Mouse (Mus musculus) urinary bladder, postnatal 25 days (tissue): ENCODE data around the gene Wap.

ENCODE experiments used
- DNase-seq: peaks from one replicate; pipeline ENCODE4 v3.0.0; 2022; ENCODE audit warnings: low spot score

The Wap gene

DNA sequence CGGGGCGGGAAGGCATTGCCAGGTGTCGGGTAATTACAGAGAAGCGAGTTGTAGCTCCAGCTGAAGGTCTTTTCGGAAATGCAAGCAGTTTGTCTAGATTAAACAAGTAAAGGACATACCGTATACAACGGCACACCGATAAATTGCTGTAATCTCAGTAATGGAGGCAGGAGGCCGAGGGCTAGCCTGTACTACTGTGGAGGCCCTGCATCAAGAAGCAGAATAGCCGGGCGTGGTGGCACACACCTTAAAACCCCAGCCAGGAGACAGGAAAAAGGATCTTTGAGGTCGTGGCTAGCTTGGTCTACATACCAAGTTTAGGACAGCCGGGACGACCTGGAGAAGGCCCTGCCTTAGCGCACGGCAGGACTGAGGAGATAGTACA is 12.1 kb downstream of the Wap start:
- DNase-seq: no peak

DNA sequence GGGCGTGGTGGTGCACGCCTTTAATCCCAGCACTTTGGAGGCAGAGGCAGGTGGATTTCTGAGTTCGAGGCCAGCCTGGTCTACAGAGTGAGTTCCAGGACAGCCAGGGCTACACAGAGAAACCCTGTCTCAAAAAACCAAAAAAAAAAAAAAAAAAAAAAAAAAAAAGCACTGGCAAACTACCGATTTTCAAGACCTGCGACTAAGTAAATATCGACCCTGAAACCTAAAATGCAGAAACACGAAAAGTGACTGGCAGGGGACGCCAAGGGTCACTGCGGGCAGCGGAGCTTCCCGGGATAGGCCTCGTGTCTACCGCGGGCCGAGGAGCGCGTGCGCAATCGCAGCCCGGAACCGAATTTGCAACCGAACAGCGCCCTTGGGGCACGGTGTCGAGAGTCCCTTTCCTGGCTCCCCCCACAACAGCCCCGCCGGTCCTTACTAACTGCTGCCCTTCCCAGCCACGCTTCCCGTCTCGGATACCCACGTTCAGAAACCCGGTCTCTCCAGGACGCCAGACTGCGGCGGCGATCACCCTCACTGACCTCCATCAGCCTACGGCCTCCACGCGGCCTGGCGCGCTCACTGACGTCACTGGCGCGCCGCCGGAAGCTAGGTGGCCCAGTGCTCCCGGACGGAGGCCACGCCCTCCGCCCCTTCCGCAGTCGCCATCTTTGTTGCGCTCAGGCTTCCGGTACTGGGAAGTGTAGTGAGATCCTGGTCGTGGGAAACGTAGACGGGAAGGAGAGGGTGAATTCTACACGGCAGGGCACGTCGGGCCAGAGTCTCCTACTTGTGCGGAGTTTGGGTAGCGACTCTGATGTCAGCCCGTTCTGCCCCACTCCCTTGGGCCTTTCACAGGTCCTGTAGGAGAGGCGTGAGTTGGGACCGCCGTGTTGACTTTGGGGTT is 12.7 kb downstream of the Wap start, which contains the start of gene Tbrg4:
TSS of gene Tbrg4 (minus strand) at position 590 of the 910 bp plus-strand sequence.
- DNase-seq: peak; percentile 88

DNA sequence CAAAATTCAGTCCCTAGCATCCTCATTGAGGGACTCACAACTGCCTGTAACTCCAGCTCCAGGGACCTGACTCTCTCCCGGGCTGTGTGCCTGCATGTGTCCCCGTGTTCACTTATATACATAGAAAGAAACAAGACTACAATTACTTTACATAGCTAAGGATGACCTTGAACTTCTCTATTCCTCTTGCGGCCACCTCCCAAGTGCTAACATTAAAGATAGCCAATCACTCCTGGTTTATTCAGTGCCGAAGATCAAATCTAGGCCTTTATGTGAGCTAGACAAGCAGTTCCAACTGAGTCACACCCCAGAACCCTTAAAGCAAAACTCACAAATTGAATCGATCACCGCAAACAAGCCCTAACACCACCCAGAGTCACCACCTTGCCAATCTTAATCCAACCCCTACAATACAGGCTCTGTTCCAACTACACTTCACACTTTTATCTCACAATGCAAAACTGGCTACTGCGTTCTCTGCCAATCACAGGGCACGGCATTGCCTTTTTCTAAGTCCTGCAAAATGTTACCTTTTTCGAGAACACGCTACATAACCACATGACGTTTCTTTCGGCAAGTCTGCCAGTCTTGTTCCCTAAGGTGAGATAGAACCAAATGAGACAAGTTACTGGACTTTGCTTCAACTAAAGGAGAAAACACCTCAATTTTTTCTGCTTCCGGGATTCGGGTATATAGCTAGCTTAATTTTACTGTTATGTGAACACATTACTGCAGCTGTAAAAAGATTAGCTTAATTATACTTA is 13.6 kb downstream of the Wap start:
- DNase-seq: no peak

DNA sequence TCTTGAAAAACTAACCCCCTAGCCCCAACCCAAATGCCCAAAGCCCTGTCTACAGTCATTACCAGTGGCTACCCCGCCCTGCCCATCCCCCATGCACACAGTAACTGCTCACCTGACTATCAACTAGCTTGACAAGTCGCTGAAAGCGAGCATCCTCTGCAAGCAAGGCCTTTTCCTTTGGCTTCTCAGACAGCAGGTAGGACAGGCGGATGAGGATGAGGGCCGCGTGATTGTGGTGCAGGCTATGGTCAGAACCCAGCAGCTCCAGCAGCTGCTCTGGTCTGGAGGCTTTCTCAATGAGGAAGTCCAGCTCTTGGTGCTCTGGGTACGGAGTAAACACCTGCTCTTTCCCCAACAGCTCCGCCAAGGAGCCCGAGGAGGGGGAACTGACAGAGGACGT is 14.7 kb downstream of the Wap start:
- DNase-seq: no peak

DNA sequence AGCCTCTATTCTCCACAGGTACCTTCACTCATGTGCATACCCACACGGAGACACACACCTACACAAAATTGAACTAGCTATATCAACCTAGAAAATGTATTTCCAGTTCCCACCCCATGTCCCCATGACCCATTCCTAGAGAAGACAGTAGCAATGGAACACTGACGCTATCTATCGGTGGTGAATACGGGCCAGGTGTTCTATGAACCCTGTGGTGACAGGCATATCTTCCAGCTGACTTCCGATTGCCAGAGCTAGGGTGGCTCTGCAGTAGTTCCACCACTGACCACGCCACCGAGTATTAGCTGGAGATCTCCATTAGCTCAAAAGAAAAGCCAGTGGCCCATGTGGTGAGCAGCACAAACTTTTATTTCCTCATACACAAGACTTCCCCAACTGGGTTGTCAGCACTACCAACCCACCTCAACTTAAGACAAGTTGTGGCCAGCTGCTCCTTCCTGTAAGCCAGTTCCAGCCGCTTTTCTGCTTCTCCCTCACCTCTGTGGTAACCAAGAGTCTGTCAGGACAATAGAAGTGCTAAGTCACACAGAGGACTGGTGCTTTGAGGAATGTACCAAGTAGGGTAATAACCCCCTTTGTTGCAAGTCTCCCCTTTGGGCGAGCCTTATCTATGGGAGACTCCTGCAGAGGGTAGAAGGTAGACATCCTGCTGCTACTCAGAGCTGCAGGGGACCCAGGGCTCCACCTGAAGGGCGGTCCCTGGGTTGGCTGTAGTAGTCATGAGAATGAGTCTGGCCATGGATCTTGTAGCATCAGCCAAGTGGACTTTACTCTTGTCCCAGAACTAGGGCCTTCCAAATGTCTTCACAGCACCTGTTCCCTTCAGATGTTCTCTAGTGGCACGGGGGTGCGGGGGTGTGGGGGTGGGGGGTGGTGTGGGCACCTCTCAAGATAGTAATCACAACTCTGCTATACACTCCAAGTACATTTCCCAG is 22.9 kb downstream of the Wap start:
- no peak for DNase-seq

DNA sequence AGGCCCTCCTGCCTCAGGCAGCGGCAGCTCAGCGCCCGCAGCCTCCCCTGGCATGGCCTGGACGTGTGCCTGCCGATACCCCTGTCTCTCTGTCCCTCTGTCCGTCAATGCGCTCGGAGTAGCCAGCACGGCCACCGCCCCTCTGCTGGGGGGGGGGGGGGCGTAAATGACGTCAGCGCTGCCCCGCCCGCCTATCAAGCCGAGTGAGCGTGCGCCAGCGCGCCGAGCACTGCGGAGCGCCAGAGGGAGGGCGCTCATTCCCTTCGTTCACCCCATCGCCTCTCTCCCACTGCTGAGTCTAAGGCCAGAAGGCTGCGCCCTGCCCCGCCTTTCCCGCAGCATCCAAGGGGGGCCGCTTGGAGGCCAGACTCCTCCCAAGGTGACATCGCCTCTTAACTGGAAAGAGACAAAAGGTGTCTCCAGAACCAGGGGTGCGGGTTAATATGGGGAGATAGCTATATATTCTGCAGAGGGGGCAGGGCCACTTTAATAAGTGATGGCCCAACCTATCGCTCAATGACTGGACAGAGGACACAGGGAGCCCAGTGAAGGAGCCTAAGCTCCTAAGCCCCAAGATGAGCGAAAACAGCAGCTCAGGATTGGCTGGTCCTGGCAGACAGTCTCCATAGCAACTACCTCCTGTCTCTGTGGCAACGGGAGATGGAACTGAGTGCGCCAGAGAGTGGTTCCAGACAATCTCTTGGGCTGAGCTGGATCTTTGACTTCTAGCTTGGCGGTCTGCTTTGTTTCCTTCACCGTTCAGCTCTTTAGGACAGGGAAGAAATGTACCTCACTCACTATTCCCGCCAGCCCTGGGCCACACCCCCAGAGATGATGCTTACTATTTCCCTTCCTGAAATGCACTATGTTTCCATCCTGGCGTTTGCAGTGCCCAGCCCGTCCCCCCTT is 32.7 kb downstream of the Wap start, which contains the start of gene Nacad:
TSS of gene Nacad (minus strand) at position 563 of the 909 bp plus-strand sequence.
- DNase-seq: no peak

DNA sequence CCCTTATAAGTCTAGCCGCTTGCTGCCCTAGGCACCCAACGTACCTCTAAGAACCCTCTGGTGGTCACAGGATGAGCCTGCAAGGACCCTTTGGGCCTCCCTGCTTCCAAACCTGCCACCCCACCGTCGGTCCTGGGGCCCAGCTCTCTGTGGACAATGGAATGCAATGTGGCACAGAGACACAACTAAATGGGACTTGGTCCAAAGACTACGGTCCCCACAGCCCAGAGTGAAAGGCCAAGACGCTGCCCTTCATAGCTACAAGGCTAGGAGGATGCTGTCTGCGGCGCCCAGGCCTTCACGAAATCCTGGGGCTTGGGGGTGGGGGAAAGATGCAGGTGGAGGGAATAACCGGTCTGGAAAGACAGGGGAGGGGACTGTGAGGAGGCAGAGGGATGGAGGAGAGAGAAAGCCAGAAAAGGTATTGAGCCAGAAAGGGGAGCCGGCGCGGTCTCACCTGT is 33.4 kb downstream of the Wap start:
- DNase-seq: no peak

DNA sequence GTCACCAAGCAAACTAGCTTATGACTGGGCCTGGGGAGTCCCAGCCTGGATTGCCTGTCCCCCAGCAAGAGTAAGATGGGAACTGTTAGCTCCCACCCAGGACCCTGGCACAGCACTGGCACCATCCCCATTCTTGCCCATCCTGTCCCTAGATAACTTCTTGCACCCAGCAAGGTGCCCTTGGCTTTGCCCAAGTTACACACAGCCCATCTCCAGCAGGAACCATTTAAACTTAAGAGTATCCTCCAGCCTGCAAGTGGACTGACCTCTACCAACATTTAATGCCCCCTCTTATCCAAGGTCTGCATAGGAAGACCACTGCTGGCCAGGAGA is 33.9 kb downstream of the Wap start:
- no peak for DNase-seq

DNA sequence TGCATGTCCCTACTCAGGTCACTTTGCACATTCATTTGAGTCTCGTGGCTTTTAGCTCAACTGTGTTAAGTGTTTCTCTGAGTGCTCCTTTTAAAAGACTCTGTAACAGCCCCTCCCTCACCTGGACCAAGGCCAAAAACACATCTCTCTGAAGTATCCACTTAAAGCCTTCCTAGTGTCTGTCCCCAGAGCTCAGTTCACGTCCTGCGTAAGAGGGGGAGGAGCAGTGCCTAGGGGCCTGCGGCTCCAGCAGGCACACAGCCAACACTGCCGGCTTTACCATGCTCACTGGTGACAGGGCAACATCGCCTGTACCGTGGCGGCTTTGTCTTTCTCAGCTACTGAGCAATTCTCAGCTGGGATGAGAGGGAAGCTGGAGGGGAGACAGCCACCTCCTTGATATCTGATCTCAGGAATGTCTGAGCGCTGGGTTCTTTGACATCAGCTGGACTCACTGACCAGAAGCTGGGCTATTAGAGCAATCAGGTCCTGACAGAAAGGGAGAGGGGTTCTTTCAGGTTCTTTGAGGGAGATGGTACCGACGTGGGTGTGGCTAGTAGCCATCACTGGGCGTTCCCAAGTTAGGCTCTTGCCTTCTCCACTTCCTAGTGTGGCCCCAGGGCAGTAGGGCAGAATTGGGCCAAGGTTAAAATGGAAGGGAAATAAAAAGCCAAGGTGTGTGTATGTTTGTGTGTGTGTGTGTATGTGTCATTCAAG is 34.4 kb downstream of the Wap start:
- no peak for DNase-seq

DNA sequence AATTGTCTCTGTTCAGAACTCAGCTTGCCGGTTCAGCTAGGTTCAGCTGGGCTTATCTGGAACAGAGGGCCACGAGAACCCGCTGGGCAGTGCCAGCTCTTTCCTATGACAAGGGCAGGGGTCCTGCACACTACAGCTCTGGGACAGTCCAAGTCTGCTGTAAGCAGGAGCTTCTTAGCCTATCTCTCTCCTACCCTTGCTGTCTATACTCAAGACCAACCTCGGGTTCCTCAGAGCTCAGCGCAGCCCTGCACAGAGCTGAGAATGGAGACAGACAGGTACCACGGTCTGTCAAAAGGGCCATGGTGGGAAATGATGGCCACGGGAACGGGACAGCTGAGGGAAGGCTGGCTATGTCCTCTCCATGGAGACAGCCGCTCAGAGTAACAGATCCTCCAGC is 35.2 kb downstream of the Wap start:
- DNase-seq: no peak

DNA sequence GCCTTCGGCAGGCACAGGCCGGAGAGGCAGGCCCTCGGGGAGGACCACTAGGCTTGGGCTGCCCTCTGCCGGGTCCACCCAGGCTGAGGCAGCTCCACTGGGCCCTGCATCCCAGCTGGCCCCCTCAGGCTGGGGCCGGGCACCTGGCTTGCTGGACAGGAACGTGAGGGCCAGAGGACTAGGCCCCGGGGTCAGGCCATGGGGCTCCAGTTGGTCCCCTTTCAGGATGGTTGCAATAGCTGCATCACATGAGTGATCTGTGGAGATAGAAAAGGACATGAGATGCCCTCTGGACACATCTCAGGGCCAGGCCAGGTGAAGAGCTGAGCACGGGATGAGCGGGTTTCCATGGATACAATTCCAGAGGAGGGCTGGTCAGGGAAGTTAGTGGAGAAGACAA is 35.8 kb downstream of the Wap start:
- no peak for DNase-seq

DNA sequence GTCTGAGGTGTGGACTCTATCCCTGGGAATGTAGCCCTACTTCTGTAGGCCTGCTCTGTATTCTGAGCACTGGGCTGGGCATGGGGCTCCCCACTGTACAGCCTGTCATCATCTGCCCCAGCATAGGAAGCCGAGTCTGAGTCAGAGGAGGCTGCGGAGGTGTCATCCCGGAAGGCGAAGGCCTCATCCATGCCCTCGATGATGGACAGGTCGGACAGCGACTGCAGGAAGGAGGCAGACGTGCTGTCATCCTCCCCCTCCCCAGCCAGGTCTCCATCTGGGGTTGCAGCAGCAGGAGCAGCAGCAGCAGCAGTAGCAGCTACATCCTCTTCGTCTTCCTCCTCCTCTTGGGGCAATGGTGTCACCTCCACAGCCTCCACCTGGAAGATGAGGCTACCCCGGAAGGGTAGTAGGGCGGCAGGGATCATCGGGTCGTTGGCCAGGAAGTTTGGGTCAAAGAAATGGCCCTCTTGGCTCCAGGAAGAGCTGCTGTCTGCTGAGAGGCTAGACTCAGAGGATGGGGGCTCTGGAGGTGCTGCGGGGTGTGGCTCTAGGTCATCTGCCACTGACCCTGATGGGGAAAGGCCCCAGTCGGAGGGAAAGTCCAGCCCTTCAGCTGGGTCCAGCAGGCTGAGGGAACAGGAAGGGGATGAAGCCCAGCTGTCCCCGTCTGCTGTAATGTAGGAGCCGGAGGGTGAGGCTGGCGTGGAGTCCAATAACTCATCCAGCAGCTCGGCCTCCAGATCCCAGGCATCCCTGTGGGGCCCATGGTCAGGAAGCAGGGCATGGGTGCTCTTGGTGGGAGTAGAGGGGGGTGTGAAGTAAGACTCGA is 36.6 kb downstream of the Wap start:
- DNase-seq: no peak

DNA sequence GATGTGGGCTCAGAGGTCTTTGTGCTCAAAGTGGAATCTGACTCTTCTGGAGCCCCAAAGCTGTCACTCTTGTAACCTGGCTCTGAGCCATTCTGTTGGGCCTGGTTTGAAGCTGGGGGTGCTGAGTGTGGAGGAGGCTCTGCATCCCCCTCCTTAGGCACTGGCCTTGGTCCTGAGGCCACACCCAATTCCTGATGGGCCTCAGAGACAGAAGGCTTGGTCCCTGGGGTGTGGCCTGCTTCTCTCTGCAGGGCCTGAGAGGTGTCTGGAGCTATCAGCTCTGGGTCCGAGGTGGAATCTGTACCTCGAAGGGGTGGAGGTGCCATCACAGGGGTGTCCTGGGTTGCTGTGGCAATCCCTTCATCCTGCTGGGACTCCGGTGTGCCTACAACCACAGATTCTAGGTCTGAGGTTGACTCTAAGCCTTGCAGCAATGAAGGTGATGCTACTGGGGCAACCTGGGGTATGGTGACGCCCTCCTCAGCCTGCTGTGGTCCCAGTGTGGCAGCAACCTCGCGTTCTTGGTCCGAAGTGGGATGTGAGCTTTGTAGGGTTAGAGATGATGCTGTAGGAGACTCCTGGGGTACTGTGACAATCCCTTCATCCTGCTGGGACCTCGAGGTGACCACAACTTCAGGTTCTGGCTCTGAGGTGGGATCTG is 38.0 kb downstream of the Wap start:
- DNase-seq: no peak

DNA sequence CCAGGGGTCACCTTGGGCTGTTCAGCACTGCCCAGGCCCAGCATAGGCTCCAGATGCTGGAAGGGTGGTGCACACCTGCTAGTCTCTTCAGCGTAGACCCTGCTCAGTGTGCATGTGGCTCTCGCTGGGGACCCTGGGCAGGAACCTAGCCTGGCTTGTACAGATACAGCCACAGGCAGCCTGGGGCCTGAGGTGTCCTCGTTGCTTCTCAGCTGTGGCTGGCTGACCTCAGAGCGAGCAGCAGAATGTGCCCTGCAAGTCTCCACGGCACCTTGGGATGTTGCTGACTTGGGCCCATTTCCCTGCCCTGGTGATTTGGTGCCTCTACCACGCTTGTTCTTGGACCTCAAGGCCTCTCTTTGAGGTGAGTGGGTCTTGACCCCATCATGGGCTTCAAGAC is 38.6 kb downstream of the Wap start:
- DNase-seq: no peak

DNA sequence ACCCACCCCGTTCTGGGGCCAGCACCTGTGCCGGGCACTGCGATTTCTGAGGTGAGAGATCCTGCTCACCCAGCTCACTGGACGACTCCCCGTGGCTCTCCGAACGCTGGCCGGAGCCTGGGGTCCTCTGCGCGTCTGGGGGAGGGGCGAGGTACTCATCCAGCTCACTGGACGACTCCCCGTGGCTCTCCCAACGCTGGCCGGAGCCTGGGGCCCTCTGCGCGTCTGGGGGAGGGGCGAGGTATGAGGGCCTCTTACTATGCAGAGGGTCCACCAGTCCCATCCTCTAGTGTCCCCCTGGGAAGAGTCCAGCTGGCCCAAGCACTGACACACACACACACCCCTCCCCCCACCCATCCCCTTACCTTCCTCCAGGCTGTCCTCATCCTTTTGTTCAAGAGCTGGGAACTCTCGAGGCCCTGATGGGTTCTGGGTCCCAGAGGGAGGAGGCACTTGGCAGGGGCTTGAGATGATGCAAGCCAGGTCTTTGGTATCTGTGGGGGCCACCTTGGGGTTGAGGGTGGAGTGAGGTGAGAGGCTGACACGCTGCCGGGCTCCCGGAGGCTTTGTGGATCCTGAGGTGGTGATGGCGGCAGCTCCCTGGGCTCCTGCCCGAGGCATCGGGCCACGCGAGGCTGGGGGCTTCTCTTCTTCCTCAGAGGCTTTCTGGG is 39.3 kb downstream of the Wap start:
- no peak for DNase-seq

DNA sequence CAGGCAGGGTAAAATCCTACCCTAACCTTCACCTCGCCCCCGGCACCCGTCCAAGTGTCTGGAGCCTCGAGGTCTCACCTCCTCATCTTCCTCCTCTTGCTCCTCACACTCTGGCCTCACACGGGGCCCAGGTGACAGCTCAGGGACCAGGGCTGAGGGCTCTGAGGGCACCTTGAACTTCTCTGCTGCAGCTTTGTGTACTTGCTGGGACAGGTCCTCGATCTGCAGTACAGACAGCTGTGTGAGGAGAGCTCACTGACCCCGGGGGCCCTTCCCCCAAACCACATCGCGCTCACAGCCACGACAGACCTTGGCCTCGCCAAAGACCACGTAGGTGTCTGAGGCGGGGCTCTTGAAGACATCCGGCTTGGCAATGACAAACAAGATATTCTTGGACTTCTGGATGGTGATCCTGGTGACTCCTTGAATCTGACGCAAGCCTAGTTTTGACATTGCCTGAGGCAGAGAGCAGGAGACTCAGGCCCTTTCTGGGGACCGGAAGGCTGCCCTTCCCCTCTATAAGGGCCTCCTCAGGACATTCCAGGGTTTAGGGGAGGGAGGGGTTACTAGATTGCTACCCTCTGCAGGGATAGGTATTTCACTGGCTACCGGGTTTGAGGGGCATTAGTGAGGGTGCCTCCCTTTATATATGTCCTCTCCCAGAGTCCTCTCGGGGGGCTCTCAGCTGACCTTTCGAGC is 40.1 kb downstream of the Wap start:
- DNase-seq: no peak

DNA sequence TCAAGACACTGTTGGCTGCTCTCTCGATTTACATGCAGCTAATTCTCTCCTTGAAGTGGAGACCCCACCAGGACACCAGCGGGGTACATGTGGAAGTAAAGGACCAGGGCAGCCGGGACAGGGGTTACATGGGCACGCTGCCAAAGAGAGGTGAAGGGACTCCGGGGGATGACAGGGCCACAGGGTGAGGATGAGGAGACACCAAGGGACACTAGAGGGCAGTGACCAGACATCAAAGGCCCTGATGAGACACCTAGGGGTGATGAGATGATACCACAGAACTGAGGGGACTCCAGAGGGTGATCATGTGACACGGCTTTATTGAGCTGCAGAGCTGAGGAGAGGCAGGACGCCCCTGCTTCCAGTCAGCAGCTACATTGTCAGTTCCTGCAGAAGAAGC is 40.9 kb downstream of the Wap start:
- DNase-seq: no peak

DNA sequence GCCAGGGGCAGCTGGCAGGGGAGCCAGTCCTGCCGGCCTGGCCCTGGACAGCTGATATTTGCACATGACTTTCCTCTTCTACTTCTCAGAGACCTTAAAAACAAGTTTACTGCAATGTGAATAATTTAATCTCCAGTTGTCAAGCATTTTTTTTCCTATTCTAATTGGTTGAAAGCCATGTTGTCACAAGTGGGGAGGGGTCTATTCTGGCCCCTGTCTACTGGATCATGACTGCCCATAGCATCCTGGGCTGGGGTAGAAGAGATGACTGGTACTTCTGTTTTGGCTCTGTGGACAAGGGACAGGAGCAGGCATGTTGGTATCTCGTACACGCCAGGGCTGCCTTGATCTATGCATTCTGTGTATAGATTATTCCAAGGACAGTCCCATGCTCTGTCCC is 41.8 kb downstream of the Wap start:
- no peak for DNase-seq
